Mouse (Mus musculus): Measurements from ENCODE around the gene Myo9b. TPM values are rescaled to one million over a fixed set of nuclear protein-coding genes. Genes with fewer than 3 reads are reported as not detected.

Gene Myo9b
- total RNA-seq, 2 experiments from 2014 or later: 8.1 to 22.6 TPM

- ATAC-seq (replicated peaks; ENCODE audit: low FRiP score, poor library complexity, severe bottlenecking): peak; percentile 86
Measured at GRCm38 (mm10) chr8:71405401-71406098, 133.0 kb downstream of the Myo9b start, which contains the start of gene Ankle1. Gene Ankle1 (plus strand): TSS chr8:71406010.

- ATAC-seq (replicated peaks; ENCODE audit: low FRiP score, poor library complexity, severe bottlenecking): peak; percentile 68
Measured at GRCm38 (mm10) chr8:71406099-71407015, 133.8 kb downstream of the Myo9b start.

GRCm38 (mm10) chr8:71407441-71407840 lies 134.9 kb downstream of the Myo9b start:
- no peak for ATAC-seq (replicated peaks; ENCODE audit: low FRiP score, poor library complexity, severe bottlenecking)

DNA sequence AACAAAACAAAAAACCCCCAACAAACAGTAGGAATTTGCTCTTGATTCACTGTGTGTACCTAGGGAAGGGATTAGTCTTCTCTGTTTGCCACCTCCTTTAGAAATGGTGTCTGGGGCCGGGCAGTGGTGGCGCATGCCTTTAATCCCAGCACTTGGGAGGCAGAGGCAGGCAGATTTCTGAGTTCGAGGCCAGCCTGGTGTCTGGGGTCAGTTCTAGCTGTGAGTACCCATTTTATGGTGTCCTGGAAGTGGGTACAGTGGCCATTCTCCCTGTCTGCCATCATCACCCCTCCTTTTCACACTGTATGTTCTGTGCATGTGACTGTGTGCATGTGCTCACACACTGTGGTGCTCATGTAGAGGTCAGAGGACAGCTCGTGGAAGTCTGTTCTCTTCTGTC lies 135.7 kb downstream of the Myo9b start:
- no peak for ATAC-seq (replicated peaks; ENCODE audit: low FRiP score, poor library complexity, severe bottlenecking)

Other genes starting within 250 kb of the Myo9b start
- 10.8 and 12.7 TPM in 2 replicates for gene Haus8, start 220 bp downstream of the Myo9b start, total RNA-seq (2015; ENCODE audit: low replicate concordance)
- 20.8 and 32.6 TPM in 2 replicates for gene Haus8, start 220 bp downstream of the Myo9b start, total RNA-seq (2017; ENCODE audit: low replicate concordance)
- gene Use1, start 94.1 kb downstream of the Myo9b start, total RNA-seq (2015; ENCODE audit: low replicate concordance): 35.2 and 37.4 TPM in 2 replicates
- 34.8 and 38.3 TPM in 2 replicates for gene Use1, start 94.1 kb downstream of the Myo9b start, total RNA-seq (2017; ENCODE audit: low replicate concordance)
- gene Ocel1, start 98.6 kb downstream of the Myo9b start, total RNA-seq (2015; ENCODE audit: low replicate concordance): 2.1 and 4.0 TPM in 2 replicates
- gene Ocel1, start 98.6 kb downstream of the Myo9b start, total RNA-seq (2017; ENCODE audit: low replicate concordance): 2.6 and 3.2 TPM in 2 replicates
- 1.7 and 6.9 TPM in 2 replicates for gene Nr2f6, start 109.2 kb downstream of the Myo9b start, total RNA-seq (2015; ENCODE audit: low replicate concordance)
- 0.42 and 0.94 TPM in 2 replicates for gene Nr2f6, start 109.2 kb downstream of the Myo9b start, total RNA-seq (2017; ENCODE audit: low replicate concordance)
- not detected in 2 replicates for gene Ushbp1, start 123.1 kb downstream of the Myo9b start, total RNA-seq (2015; ENCODE audit: low replicate concordance)
- gene Ushbp1, start 123.1 kb downstream of the Myo9b start, total RNA-seq (2017; ENCODE audit: low replicate concordance): not detected in 2 replicates
- 31.9 and 60.8 TPM in 2 replicates for gene Babam1, start 124.1 kb downstream of the Myo9b start, total RNA-seq (2015; ENCODE audit: low replicate concordance)
- gene Babam1, start 124.1 kb downstream of the Myo9b start, total RNA-seq (2017; ENCODE audit: low replicate concordance): 29.0 and 35.2 TPM in 2 replicates
- 8.2 and 10.8 TPM in 2 replicates for gene Ankle1, start 133.3 kb downstream of the Myo9b start, total RNA-seq (2015; ENCODE audit: low replicate concordance)
- 35.5 and 44.7 TPM in 2 replicates for gene Ankle1, start 133.3 kb downstream of the Myo9b start, total RNA-seq (2017; ENCODE audit: low replicate concordance)
- gene Abhd8, start 190.9 kb downstream of the Myo9b start, total RNA-seq (2015; ENCODE audit: low replicate concordance): 0.58 and 0.63 TPM in 2 replicates
- 2.2 and 3.5 TPM in 2 replicates for gene Abhd8, start 190.9 kb downstream of the Myo9b start, total RNA-seq (2017; ENCODE audit: low replicate concordance)
- gene Mrpl34, start 192.2 kb downstream of the Myo9b start, total RNA-seq (2015; ENCODE audit: low replicate concordance): 1.9 and 20.9 TPM in 2 replicates
- gene Mrpl34, start 192.2 kb downstream of the Myo9b start, total RNA-seq (2017; ENCODE audit: low replicate concordance): 6.0 and 12.1 TPM in 2 replicates
- 7.7 and 15.0 TPM in 2 replicates for gene Dda1, start 196.5 kb downstream of the Myo9b start, total RNA-seq (2015; ENCODE audit: low replicate concordance)
- gene Dda1, start 196.5 kb downstream of the Myo9b start, total RNA-seq (2017; ENCODE audit: low replicate concordance): 5.7 and 7.9 TPM in 2 replicates
- gene Ano8, start 213.2 kb downstream of the Myo9b start, total RNA-seq (2015; ENCODE audit: low replicate concordance): 0.21 TPM in 1 of 2 replicates, not detected in the other
- 0.14 TPM in 1 of 2 replicates, not detected in the other for gene Ano8, start 213.2 kb downstream of the Myo9b start, total RNA-seq (2017; ENCODE audit: low replicate concordance)
- 0.58 and 3.1 TPM in 2 replicates for gene Gtpbp3, start 215.4 kb downstream of the Myo9b start, total RNA-seq (2015; ENCODE audit: low replicate concordance)
- gene Gtpbp3, start 215.4 kb downstream of the Myo9b start, total RNA-seq (2017; ENCODE audit: low replicate concordance): 1.7 and 3.9 TPM in 2 replicates
- 0.84 TPM in 1 of 2 replicates, not detected in the other for gene Plvap, start 239.0 kb downstream of the Myo9b start, total RNA-seq (2015; ENCODE audit: low replicate concordance)
- 0.26 TPM in 1 of 2 replicates, not detected in the other for gene Plvap, start 239.0 kb downstream of the Myo9b start, total RNA-seq (2017; ENCODE audit: low replicate concordance)